Mouse (Mus musculus) right cerebral cortex, postnatal 10 days (tissue): Measurements from ENCODE around the gene Col8a1.
A peak's percentile ranks its signal among the peaks of the same experiment; 100 is the strongest.

Source experiments
- DNase-seq, 2 experiments: peaks; one replicate each; pipeline ENCODE4 v3.0.0; 2021; ENCODE audit warnings: low spot score in 2 of 2

Gene Col8a1

DNA sequence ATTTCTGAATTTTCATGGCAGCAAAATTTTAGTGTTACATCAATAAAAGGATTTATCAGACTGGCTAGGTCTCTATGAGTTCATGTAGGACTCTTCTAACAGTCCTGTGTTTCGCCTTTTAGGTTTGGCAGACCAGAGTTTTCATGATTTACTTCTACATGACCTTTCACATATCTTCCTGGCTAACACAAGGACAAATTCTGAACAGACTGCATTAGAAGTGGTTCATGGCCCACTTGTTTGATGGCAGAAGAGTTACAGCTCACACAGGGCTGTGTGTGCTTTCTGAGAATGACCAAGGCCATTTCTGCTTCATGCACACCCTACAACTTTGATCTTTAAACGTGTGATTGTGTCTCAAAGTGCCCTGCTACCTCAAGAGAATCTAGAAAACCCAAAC is 82.3 kb downstream of the Col8a1 start:
- DNase-seq, result no peak

DNA sequence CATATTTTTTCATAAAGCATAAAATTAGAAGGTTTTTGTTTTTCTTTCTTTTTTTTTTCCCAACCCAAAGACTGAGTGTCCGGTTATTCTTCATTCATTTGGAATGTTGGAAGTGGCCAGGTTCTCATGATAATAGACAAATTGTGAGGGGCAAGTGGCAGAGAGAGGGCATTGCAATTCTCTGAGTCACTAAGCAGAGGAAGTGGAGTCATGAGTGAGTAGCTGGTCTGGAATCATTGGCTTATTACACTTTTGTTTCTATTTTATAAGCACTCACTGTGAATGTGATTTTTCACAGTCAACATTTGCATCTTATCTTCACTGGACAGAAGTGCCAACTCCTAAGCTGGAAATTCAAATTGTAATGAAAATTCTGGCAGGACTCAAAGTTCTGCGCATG is 82.9 kb downstream of the Col8a1 start:
- DNase-seq, result no peak

DNA sequence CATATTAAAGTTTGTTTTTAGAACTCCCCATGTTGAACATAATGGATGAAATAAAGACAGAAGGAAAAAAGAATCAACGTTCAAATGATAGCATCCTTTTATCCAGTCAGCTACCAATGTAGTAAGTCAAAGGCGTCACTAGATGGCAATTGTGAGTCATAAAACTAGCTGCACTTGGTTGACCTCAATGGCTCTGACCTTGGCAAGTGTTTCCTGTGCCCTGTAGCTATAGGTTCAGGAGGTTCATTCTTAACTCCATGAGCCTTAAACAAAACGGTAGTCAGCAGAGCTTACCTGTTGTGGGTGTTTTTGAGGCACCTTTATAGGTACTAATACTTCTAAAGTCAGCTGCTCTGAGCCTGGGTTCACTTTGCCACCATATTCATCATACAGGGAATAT is 85.2 kb downstream of the Col8a1 start:
- peak; percentile 23 to 27 for DNase-seq

DNA sequence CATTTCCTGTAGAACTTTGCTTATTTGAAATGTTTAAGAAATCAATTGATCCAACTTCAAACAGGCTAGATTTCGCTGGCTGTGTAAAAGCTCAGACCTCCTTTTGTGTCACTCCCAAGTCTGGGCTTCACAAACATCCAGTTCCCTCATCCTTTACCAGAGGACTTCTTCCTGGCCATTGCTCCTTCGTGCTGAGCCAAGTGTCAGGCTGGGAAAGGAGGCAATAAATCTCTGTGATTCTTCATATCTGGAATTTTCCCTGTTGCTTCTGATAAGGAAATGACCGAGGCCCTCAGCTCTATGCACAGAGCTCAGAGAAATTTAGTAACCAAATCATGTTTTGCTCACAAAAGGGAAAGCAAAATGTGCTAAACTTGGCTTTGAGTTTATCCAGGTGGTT is 91.9 kb downstream of the Col8a1 start:
- DNase-seq, result no peak

DNA sequence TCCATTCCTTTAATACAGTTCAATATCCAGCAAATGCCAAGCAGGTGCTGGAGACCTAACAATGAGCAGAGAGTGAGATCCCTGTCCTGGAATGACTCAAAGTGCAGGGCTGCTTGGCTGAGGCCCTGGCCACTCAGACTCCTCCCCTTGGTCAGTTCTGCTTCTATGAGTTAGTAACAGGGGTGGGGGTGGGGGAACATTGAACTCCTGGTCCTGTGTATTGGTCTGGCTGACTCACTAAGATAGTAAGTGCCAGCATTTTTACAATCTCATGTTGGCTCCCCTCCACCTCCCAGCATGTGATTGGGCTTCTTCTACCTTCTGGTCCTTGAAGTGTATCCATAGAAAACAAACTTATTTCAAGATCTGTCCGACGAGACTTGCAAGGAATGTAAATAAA is 104.6 kb downstream of the Col8a1 start:
- no peak for DNase-seq

DNA sequence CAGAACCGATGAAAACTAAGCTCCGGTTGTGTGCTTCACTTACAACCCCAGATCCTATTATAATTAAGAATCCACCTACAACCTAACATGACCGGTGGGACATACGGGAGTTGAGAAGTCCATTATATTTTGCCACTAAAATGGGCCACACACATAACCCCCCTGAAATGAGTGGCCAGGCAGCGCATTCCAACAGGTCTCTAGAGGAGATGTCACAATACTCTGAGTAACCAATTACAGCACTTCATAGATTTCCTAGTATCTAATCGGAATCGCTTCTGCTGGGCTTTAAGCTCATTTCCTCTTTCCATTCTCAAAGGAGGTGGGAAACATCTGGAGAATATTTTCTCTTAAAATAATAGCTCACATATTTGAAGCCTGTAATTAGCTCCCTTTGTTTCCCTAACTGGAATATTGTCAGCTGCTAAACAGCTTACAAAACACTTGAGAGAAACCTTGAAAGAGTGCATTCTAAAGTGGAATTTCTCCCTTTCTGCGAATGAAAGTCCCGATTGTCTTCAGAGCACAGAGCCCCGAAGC is 113.1 kb downstream of the Col8a1 start:
- no peak for DNase-seq

DNA sequence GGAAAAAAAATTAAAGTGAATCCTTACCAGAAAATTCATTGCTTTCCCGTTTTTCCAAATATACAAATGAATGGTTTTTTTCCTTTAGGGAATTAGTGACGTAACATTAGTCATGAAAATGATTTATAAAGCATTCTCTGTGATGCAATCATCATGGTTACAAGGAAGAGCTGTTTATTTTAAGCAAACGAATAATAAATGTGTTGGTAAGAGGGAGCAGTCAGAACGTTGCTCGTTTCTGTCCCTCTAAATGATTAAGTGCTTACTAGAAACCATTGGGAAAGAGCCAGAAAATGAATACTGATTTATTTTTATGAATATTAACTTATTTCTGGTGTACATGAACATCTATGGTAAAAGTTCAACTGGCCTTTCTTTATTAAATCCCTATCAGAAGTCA is 119.8 kb downstream of the Col8a1 start:
- no peak for DNase-seq

DNA sequence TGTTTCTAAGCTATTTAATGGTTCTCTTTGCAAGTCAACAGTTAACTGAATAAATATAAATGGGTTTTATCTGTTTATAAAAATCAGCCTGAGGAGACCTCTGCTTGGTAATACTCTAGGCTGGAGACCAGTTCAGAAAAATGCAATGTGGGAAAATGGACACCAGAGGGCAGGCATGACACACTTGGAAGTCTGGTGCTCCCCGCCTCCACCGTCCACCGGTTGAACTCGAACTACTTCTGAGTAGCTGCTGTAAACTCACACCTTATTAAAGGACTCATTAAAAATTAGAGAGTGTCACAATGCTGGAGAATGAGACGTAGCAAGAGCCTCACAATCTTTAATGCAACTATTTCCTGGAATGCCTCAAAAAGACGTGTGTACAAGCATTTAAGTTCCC is 120.3 kb downstream of the Col8a1 start:
- peak; percentile 75 to 86 for DNase-seq

DNA sequence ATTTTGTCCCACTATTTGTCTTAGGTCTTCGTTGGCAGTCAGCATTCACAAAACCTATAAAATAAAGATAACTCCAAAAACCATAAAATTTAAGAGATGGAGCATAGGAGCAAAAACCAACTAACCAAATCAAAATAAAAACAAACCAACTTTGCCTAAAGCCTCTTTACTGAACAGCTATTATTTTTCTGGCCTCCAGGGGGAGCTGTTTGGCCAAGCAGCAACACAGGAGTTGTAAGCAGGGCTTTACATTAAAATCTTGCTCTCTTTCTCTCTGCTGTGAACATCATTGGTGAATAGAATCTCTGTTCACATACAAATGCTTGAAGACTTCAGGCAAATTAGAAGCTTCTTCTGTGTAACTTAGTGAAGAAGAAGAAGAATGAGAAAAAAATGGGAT is 142.8 kb downstream of the Col8a1 start:
- peak in 1 of 2 experiments; percentile 50 for DNase-seq

DNA sequence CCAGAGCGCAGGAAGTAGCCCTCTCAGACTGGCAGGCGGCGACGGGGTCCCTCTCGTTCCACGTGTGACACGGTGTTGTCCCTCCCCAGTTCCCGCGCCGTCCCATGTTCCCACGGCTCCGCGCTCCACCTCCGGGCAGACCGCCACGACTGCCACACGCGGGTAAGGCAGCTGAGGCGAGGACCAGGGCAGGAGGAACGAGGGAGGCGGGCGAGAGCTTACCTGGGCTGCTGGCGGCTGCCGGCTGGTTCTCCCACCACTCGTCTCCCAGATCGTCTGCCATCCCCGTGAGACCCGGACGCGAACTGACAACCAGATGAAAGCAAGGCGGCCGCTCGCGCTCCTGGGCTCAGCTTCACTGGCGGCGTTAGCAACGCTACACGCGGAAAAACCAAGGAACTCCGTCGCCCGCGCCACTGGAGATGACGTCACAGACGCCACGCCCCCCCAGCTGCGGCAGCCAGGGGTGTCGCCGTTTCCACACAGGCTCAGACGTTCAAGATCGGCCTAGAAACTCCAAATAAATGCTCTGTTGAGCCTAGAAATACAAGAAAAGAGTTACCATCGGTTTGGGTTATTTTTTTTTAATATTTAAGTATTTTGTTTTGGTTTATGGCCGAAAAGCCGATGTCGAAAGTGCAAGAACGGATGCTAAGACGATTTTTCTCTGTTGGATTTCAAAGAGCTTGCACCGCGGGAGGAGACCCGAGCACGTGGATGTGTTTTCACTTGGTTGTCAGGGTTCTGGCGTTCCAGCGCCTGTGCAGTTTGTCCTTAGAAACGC is 147.9 kb downstream of the Col8a1 start, which contains the start of gene Cmss1:
Gene Cmss1 (minus strand): TSS at position 421 of the 784 bp plus-strand sequence.
- peak; percentile 86 to 89 for DNase-seq

DNA sequence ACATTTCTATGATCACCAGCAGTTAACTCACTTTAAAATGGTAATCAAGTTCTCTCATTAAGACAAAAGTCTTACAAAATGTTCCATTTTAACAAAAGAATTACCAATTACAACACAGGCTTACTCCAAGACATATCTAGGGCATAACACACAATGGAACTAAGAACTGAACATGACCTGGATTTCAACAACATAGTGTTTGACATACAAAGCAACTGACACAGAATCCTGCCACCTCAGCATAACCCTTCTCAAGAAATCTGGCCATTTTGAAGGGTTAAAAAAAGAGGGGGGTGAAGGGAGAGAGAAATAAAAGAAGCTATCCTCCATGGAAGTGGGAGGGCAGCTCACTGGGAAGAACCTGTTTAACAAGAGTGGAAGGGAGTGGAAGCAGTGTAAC is 153.5 kb downstream of the Col8a1 start:
- DNase-seq, result no peak

DNA sequence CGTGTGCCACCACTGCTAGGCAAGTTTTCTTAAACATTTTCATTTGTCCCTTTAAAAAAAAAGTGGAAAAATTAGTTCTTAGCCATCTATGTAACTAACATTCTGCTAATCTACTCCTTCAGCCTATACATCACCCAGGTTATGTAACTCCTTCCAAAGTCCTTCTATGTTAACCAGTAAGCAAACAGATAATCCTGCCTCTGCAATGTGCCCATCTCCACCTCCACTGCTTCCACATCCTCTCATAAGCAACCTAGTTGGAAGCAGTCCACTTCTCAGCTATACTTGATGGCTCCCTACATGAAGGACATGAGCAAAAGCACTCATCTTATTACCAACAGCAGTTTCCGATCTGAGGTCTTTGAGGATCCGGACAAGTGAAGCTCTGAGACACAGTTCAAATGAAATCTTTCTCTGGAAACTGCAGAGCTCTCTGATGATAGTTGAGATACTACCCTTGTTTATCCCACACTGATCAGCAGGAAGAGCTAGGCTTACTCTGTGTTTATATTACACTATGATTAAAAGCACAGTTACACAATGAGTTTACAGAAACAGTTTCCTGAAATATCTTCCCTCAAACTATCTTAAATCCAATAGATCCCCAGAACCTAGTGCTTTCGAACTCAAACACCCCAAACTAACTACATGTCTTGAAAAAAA is 157.1 kb downstream of the Col8a1 start:
- no peak for DNase-seq

DNA sequence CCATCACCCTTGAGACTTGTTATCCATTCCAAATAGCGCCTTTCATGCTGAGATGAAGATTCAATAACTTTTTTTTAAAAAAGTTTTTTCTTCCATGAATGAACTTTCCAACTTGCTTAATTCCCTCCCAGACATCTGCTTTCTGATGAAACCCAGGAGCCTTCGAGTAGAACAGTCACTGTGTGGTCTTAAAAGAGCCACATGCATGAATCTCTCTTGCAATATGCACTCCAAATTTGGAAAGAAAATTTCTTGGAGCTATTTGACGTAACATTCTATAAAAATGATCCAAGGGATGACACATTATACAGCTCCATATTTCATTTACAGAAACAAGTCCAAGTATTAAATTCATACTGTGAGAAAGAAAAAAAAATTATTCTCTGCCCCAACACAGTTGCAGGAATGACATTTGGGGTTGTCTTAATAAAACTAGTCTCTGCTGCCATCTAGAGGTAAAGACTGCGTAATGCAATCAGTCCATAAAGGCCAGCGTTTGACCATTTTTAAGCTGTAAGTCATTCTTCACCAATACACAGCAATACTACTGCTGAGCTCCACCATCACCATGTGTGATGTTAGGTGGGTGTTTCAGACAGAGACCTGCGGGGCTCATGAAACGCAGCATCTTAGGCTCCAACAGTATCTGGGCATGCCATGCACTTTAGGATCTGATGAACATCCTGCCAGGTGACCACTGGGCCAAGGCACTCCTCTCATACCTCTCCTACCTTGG is 160.9 kb downstream of the Col8a1 start:
- DNase-seq, result peak; percentile 21 to 31

DNA sequence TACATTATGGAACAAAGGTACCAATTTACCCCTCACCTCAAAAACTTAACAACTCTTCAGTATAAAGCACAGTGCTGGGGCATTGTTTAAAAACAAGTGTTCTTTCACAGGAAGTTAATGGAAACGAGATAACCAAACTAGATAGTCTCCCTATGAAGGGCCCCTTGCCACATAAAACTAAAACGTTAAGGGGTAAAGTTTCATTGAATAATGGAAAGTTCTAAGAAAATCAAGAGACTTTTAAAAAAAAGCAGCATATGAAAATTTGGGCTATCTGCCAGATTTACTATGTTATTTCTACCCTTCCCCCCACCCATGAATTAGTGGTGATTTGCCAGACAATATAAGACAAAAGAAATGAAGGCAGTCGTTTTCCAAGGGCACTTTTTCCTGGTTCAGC is 169.3 kb downstream of the Col8a1 start:
- DNase-seq, result no peak

DNA sequence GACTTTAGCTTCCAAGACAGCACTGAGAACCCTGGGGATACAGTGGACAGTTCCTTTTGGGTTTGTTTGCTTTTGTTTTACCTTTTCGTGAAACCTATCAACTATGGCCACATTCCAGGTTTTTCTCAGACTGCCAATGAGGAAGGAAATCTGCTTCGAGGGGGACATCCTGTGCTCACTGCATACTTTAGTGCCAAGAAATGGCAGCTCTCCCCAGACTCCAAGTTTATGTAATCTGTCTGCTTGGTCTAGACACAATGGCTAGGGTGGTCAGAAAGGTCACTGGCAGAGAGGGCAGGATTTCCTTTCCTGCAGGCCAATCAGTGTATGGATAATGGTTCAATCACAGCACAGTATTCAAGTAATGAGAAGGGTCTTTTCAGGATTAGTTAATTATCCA is 172.5 kb downstream of the Col8a1 start:
- no peak for DNase-seq

DNA sequence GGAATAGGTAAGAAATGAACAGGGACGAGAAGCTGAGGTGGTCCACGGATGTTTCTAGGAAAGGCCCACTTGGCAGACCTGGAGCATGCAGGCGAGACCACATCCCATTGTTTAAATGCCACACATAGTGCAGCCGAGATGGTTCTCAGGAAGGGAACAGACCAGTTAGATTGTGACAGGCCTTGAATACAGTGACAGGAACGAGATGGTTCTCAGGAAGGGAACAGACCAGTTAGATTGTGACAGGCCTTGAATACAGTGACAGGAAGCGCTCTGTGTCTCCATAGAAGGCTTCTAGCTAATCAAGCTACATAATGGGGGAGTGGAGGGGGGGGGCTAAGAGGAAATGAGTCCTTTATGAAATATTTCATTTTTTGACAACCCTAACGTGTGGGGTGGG is 174.5 kb downstream of the Col8a1 start:
- no peak for DNase-seq

DNA sequence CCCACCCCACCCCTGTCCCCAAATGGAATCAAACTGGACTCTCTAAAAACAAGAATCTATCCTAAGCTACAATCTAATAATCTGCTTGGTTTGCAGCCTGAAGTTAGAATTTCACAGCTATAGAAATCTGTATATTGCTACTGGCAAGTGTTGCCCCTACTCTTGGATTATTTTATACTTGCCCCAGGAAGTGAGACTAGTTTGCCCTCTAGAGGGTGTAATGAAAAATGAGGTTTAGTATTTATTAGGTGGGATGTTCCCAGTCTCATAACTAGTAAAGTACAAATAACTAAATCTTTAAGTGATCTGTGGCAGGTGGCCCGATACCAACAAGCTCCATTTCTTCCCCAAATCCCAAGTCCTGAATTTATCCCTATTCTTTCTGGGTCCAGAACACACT is 177.0 kb downstream of the Col8a1 start:
- no peak for DNase-seq

DNA sequence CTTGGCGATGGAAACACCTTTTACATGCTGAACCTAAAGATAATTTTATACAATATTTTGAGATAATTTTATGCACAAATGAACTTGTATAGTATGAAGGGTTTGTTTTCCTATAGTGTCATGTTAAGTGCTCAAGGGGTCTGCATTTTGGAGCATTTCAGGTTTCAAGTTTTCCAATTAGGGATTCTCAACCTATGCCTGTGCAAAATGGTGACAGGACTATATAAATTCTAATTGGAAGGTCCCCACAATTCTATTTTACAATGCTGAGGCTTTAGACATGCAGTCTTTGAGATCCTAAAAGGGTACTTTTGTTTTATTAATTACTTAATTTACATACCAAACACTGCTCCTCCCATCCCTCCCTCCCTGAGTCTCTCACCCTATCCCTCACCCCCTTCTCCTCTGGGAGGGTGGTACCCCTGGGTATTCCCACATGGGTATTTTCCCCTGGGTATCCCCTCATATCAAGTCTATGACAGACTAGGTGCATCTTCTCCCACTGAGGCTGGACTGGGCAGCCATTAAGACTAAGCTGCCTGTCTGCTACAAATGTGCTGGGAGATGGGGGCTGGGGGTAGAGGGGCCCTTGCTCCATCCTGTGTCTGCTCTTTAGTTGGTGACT is 178.7 kb downstream of the Col8a1 start:
- no peak for DNase-seq
